Mouse (Mus musculus) kidney, adult 10 weeks (tissue): ENCODE results near the gene Meioc. TPM values are rescaled to one million over a fixed set of nuclear protein-coding genes. Genes with fewer than 3 reads are reported as not detected.

Source experiments
- polyA plus RNA-seq: library from polyadenylated mRNA; stranded (reverse); fragments of 350-450 nt; fragmentation: Illumina TruSeq; extraction: RNeasy Lipid Tissue Mini Kit (QIAGEN cat#74804); gene quantifications from one replicate; pipeline ENCODE4 v1.2.3, GENCODE M21; 2014; ENCODE audit warnings: low read depth, low replicate concordance

Meioc gene
- polyA plus RNA-seq: 0.32 TPM

GRCm38 (mm10) chr11:102663416-102663815 lies at the start of gene Meioc:
Gene Meioc, plus strand, starts transcription at chr11:102663716.

DNA sequence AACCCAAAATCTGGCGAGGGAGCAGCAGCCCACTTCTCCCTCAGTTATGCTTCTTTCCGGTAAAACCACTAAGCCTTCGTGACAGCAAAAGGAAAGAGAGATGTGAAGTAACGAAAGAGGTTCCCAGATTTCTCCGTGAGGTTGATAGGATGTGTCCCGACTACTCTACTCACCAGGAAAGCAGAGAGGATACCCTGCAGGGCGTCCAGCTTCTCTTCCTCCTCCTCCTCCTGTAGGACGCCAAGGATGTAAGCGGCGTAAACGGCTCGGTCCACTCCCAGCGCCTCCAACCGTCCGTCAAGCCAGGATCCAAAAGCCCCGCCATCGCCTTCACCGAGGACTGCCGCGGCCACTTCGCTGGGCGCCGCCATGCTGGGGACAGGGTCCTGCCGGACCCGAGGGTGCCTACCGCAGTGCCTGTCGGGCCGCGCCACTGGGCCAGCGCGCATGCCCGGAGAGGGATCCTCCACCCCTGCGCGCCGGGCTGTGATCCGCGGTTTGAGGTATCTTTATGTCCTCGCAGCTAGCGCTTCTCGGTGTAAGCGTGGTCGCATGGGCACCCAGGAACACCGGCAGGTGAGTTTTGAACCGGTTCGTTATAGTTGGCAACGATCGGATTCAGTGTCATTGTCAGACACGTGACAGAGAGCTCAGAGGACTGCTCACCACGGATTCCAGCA lies 34.0 kb downstream of the Meioc start, which contains the start of gene Ccdc43:
TSS of gene Ccdc43 (minus strand) at position 445 of the 680 bp plus-strand sequence.

Other genes starting within 250 kb of the Meioc start
- 8.7 TPM for gene Grn, start 233.4 kb upstream of the Meioc start, polyA plus RNA-seq
- gene Fam171a2, start 216.0 kb upstream of the Meioc start, polyA plus RNA-seq: not detected
- gene Itga2b, start 193.6 kb upstream of the Meioc start, polyA plus RNA-seq: not detected
- 12.1 TPM for gene Gpatch8, start 107.3 kb upstream of the Meioc start, polyA plus RNA-seq
- gene Gm11627, start 84.3 kb upstream of the Meioc start, polyA plus RNA-seq: 1.8 TPM
- 0.73 TPM for gene Fzd2, start 59.3 kb upstream of the Meioc start, polyA plus RNA-seq
- gene Ccdc43, start 34.1 kb downstream of the Meioc start, polyA plus RNA-seq: 38.3 TPM
- not detected for gene Adam11, start 97.7 kb downstream of the Meioc start, polyA plus RNA-seq
- gene Gjc1, start 156.0 kb downstream of the Meioc start, polyA plus RNA-seq: 7.6 TPM
- gene Higd1b, start 172.1 kb downstream of the Meioc start, polyA plus RNA-seq: not detected
- 21.4 TPM for gene Eftud2, start 217.3 kb downstream of the Meioc start, polyA plus RNA-seq
- 0.97 TPM for gene Ccdc103, start 217.5 kb downstream of the Meioc start, polyA plus RNA-seq
- not detected for gene Fam187a, start 221.5 kb downstream of the Meioc start, polyA plus RNA-seq
- not detected for gene Gfap, start 237.2 kb downstream of the Meioc start, polyA plus RNA-seq